ENCODE assay signal across 21 mouse cellular contexts in the genomic region with DNA sequence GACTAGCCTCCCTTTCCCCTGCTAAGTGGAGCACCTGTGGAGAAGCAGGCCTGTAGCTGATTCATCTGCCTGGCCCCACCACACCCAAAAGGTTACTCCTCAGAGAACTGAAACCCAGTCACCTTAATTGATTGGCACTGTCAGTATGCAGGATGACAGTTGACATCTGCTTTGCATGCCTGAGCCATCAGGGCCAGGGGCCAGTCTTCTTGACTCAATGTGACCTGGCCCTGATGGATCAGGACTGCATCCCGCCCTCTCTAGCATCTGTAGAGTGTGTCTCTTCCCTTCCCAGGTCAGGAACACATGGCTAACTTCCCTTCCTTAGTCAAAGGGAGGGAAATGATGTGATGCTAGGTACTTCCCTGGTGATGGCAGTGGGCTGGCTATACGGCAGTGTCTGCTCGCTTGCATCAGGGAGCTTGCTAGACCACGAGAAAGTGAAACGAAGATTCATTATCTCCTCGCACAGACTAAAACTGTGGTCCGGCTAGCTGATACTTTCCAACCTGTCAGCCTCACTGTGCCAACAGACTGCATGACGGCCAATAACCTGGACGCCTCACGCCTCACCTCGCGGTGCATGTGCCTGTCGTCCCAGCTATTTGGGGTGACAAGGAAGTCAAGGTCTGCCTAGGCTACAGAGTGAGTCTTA. TPM values are rescaled to one million over a fixed set of nuclear protein-coding genes. Genes with fewer than 3 reads are reported as not detected.
DNase-seq lines count a peak whose midpoint lies in the region; ATAC-seq and TF ChIP-seq lines count a peak whose summit lies in the region.
"Had no signal": no experiment of that assay in that cellular context is flagged by ENCODE, and none has a peak within 500 bp of the region (broad histone marks: within the 10 kb centered on the region; RNA-seq: fewer than 3 reads in every experiment).

No protein-coding gene starts in this region.

- no peak overlapping the region for H3K9ac ChIP-seq in forebrain, embryonic 16.5 days (replicated peaks; ENCODE audit: low read depth, low read length)
- H3K9ac ChIP-seq: embryonic facial prominence, embryonic 12.5 days; forebrain, embryonic 12.5 days; forebrain, postnatal 0 days; heart, embryonic 13.5 days; hindbrain, embryonic 12.5 days had no signal

- no peaks in the 10 kb centered on the region for H3K36me3 ChIP-seq in forebrain, embryonic 16.5 days (ENCODE audit: control insufficient read depth, insufficient read depth)
- H3K36me3 ChIP-seq: embryonic facial prominence, embryonic 12.5 days; forebrain, embryonic 12.5 days; heart, embryonic 13.5 days; hindbrain, embryonic 12.5 days had no signal

- no peaks in the 10 kb centered on the region for H3K27me3 ChIP-seq in forebrain, embryonic 16.5 days (replicated peaks; ENCODE audit: control insufficient read depth, insufficient read depth, low read length)
- H3K27me3 ChIP-seq: embryonic facial prominence, embryonic 12.5 days; forebrain, embryonic 12.5 days; heart, embryonic 13.5 days; hindbrain, embryonic 12.5 days; Patski had no signal

- no peaks in the 10 kb centered on the region for H3K9me3 ChIP-seq in forebrain, embryonic 16.5 days (ENCODE audit: control insufficient read depth, low read length)
- H3K9me3 ChIP-seq: embryonic facial prominence, embryonic 12.5 days; forebrain, embryonic 12.5 days; heart, embryonic 13.5 days; hindbrain, embryonic 12.5 days had no signal

- intact Hi-C loops in gastrocnemius, adult 2 months (cut with DNase I) = no loop called here

- no peak overlapping the region for H3K4me2 ChIP-seq in forebrain, embryonic 16.5 days (ENCODE audit: low read length)
- H3K4me2 ChIP-seq: embryonic facial prominence, embryonic 12.5 days; forebrain, embryonic 12.5 days; heart, embryonic 13.5 days; hindbrain, embryonic 12.5 days had no signal

- TF ChIP-seq CTCF in gastrocnemius, adult 2 months (IDR thresholded peaks at IDR 0.05) = no peak

- 92% methylated on average over 13 of the region's 13 CpGs for WGBS in forebrain, embryonic 16.5 days

- H3K4me1 ChIP-seq in forebrain, embryonic 16.5 days (replicated peaks; ENCODE audit: control insufficient read depth, insufficient read depth, low read length) = no peaks in the 10 kb centered on the region
- H3K4me1 ChIP-seq: embryonic facial prominence, embryonic 12.5 days; forebrain, embryonic 12.5 days; heart, embryonic 13.5 days; hindbrain, embryonic 12.5 days had no signal

- DNase-seq in gastrocnemius, adult 2 months = peak; percentile 14
- no peak for DNase-seq in gastrocnemius, adult 18-20 months (ENCODE audit: low spot score)
- DNase-seq in A20 (ENCODE audit: low read depth, low spot score) = peak; percentile 89
- no peak for DNase-seq in frontal cortex, postnatal 25 days (ENCODE audit: low spot score in 2 of 2)
- DNase-seq: adrenal gland, postnatal 25 days; cerebellum, adult 18-20 months; forebrain, postnatal 0 days; heart, postnatal 4 days; kidney, adult 11 months had no signal

- H3K27ac ChIP-seq in gastrocnemius, adult 2 months = no peak overlapping the region
- H3K27ac ChIP-seq in forebrain, embryonic 16.5 days (ENCODE audit: low read length) = no peak overlapping the region
- H3K27ac ChIP-seq: embryonic facial prominence, embryonic 12.5 days; forebrain, embryonic 12.5 days; heart, embryonic 13.5 days; hindbrain, embryonic 12.5 days had no signal

- H3K4me3 ChIP-seq in gastrocnemius, adult 2 months = no peak overlapping the region
- H3K4me3 ChIP-seq in forebrain, embryonic 16.5 days (replicated peaks; ENCODE audit: low read length) = no peak overlapping the region
- H3K4me3 ChIP-seq: embryonic facial prominence, embryonic 12.5 days; forebrain, embryonic 12.5 days; heart, embryonic 13.5 days; hindbrain, embryonic 12.5 days had no signal

- peak; percentile 46 for ATAC-seq in granulocyte monocyte progenitor cell, adult 5-6 weeks (replicated peaks; ENCODE audit: poor library complexity, severe bottlenecking)
- peak; percentile 70 for ATAC-seq in megakaryocyte progenitor cell, adult 5-6 weeks (replicated peaks; ENCODE audit: poor library complexity)
- no peak for ATAC-seq in forebrain, embryonic 16.5 days
- no peak for ATAC-seq in frontal cortex, adult (ENCODE audit: low TSS enrichment)
- ATAC-seq: activated CD4-positive, CD25-positive, alpha-beta regulatory T cell, adult 4 months; forebrain, postnatal 0 days; hindbrain, embryonic 16.5 days had no signal

RNA-seq across cellular contexts. Expression of gene Gm12216, which starts 38.4 kb away (rescaled TPM):
- 1 to 10 TPM in 1 of 2 experiments, under 1 TPM in 1; 0.87 to 1.4 TPM for total RNA-seq in gastrocnemius, adult 2 months (2021)
- 1 to 10 TPM in 1 of 2 experiments, under 1 TPM in 1; 0.84 to 2.1 TPM for total RNA-seq in gastrocnemius, adult 18-20 months (2021)
- 5.6 and 6.5 TPM in 2 replicates for total RNA-seq in granulocyte monocyte progenitor cell, adult 5-6 weeks (2014; fragmentation: Nextera tagmentation)
- total RNA-seq in granulocyte monocyte progenitor cell, adult 5-6 weeks (2017) = 1.1 TPM in 1 of 2 replicates, not detected in the other
- 0.93 and 2.4 TPM in 2 replicates for total RNA-seq in megakaryocyte progenitor cell, adult 5-6 weeks (2015)
- total RNA-seq in megakaryocyte progenitor cell, adult 5-6 weeks (2017) = 0.21 and 2.2 TPM in 2 replicates
- polyA plus RNA-seq in forebrain, embryonic 16.5 days (2015; fragmentation: Nextera tagmentation; extraction: Ambion mirVana) = 0.39 TPM in 1 of 2 replicates, not detected in the other
- total RNA-seq: forebrain, postnatal 0 days had no signal
- polyA plus RNA-seq: forebrain, embryonic 12.5 days; hindbrain, embryonic 12.5 days had no signal

RNA-seq across cellular contexts. Expression of gene Gm17334, which starts 47.7 kb away (rescaled TPM):
- under 1 TPM; 0.28 to 0.53 TPM for total RNA-seq in gastrocnemius, adult 2 months (2021)
- total RNA-seq in gastrocnemius, adult 18-20 months (2021) = not detected
- 2.5 and 4.8 TPM in 2 replicates for total RNA-seq in granulocyte monocyte progenitor cell, adult 5-6 weeks (2014; fragmentation: Nextera tagmentation)
- total RNA-seq in granulocyte monocyte progenitor cell, adult 5-6 weeks (2017) = not detected in 2 replicates
- not detected in 2 replicates for total RNA-seq in megakaryocyte progenitor cell, adult 5-6 weeks (2015)
- 0.37 TPM in 1 of 2 replicates, not detected in the other for total RNA-seq in megakaryocyte progenitor cell, adult 5-6 weeks (2017)
- polyA plus RNA-seq in forebrain, embryonic 16.5 days (2015; fragmentation: Nextera tagmentation; extraction: Ambion mirVana) = 0.24 TPM in 1 of 2 replicates, not detected in the other
- total RNA-seq: heart, postnatal 4 days had no signal
- polyA plus RNA-seq: embryonic facial prominence, embryonic 12.5 days; forebrain, embryonic 12.5 days; forebrain, postnatal 0 days; heart, postnatal 0 days; hindbrain, embryonic 12.5 days; hindbrain, embryonic 16.5 days had no signal

RNA-seq across cellular contexts. Expression of gene Irf1, which starts 50.8 kb away (rescaled TPM):
- 1 to 10 TPM; 6.2 to 7.0 TPM for total RNA-seq in gastrocnemius, adult 2 months (2021)
- total RNA-seq in gastrocnemius, adult 18-20 months (2021) = 1 to 10 TPM; 4.7 to 9.9 TPM
- 37.5 and 41.7 TPM in 2 replicates for total RNA-seq in granulocyte monocyte progenitor cell, adult 5-6 weeks (2014; fragmentation: Nextera tagmentation)
- total RNA-seq in granulocyte monocyte progenitor cell, adult 5-6 weeks (2017) = 41.3 and 55.9 TPM in 2 replicates
- 25.0 and 29.8 TPM in 2 replicates for total RNA-seq in megakaryocyte progenitor cell, adult 5-6 weeks (2015)
- total RNA-seq in megakaryocyte progenitor cell, adult 5-6 weeks (2017) = 32.9 and 46.8 TPM in 2 replicates
- 2.5 and 3.4 TPM in 2 replicates for polyA plus RNA-seq in forebrain, embryonic 16.5 days (2015; fragmentation: Nextera tagmentation; extraction: Ambion mirVana)

Comparison
In these comparisons a context has a peak if more than half of its experiments do, and no peak if none do; other contexts are left out.
1. DNase-seq: peak in gastrocnemius, adult 2 months (single experiment) and A20 (single experiment); none in gastrocnemius, adult 18-20 months (single experiment) and frontal cortex, postnatal 25 days (0 of 2).
2. ATAC-seq: peak in granulocyte monocyte progenitor cell, adult 5-6 weeks (single experiment) and megakaryocyte progenitor cell, adult 5-6 weeks (single experiment); none in forebrain, embryonic 16.5 days (single experiment) and frontal cortex, adult (single experiment).